Mouse (Mus musculus): Measurements from ENCODE around the gene Atg4b. TPM values are rescaled to one million over a fixed set of nuclear protein-coding genes. Genes with fewer than 3 reads are reported as not detected.
"Not testable (repeated sequence)": the region's sequence is repeated elsewhere in the genome, so short reads cannot be mapped to it uniquely, and the experiment has no call there.

Gene Atg4b
- polyA plus RNA-seq, 1 experiment from 2014 or later = 95.7 TPM

DNA sequence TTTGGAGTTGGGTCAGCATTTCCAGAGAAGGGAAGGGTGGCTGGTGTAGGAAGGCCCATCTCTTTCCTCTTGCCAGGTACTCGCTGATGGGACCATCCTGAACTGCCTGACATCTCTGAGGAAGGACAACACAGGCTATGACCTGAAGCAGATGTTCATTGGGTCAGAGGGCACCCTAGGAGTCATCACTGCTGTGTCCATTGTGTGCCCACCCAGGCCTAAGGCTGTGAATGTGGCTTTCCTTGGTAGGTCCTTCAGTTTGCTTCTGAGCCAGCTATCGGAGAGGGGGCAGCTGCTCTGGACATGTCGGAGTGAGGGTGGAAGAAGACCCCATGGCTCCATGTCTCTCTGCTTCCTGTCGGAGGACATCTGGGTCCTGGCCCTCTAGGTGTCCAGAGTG is 83.9 kb downstream of the Atg4b start:
- Histone ChIP-seq H3K4me2 (replicated peaks; ENCODE audit: low read depth, low read length) (no peak overlapping the region), H3K9me3 (ENCODE audit: control insufficient read depth, low read length) (no peaks in the 10 kb centered on the region), H3K9ac (ENCODE audit: low read depth, low read length) (no peak overlapping the region), H3K27me3 (ENCODE audit: control insufficient read depth, insufficient read depth, low read length) (no peaks in the 10 kb centered on the region), H3K4me1 (ENCODE audit: control insufficient read depth, insufficient read depth, low read length) (no peaks in the 10 kb centered on the region), H3K4me3 (ENCODE audit: low read length) (no peak overlapping the region), H3K36me3 (ENCODE audit: control insufficient read depth, insufficient read depth, low read length) (peaks cover 4% of the 10 kb centered on the region; the same call in 1 of the 2 replicates), H3K27ac (ENCODE audit: low read depth, low read length) (no peak overlapping the region)
- 86% methylated on average over 4 of the region's 4 CpGs for WGBS
- no peak for ATAC-seq (ENCODE audit: low FRiP score, low TSS enrichment)

DNA sequence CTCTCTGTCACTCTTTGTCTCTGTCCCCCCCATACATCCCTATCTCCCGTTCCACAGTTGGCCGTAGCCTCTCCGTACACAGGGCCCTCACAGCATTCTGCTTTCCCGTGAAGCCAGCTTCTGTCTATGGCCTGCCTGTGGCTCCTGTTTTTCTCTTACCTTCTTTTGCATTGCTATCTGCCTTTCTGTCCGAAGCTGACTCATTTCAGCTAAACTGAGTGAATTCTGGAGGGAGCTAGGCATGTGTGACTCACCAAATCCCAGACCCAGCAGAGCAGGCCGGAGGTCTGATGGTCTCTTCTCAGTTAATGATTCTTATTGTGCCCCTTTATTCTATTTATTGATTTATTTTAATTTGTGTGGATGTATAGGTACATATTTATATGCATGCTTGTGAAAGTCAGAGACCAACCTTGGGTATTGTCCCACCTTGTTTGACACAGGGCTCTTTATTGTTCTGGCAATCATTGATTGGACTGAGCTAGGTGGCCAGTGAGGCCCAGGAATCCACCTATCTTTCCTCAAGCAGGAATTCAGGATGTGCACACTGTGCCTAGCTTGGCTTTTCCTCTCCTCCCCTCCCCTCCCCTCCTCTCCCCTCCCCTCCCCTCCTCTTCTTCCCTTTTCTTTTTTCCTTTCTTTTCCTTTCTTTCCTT is 84.7 kb downstream of the Atg4b start:
- no peaks in the 10 kb centered on the region for H3K4me1 ChIP-seq (ENCODE audit: control insufficient read depth, insufficient read depth, low read length)
- no peak overlapping the region for H3K4me2 ChIP-seq (replicated peaks; ENCODE audit: low read depth, low read length)
- ATAC-seq (ENCODE audit: low FRiP score, low TSS enrichment) = no peak
- H3K9me3 ChIP-seq (ENCODE audit: control insufficient read depth, low read length) = no peaks in the 10 kb centered on the region
- no peak overlapping the region for H3K27ac ChIP-seq (ENCODE audit: low read depth, low read length)
- H3K9ac ChIP-seq (ENCODE audit: low read depth, low read length) = no peak overlapping the region
- peaks cover 4% of the 10 kb centered on the region; the same call in 1 of the 2 replicates for H3K36me3 ChIP-seq (ENCODE audit: control insufficient read depth, insufficient read depth, low read length)
- no peaks in the 10 kb centered on the region for H3K27me3 ChIP-seq (ENCODE audit: control insufficient read depth, insufficient read depth, low read length)
- WGBS = 91% methylated on average over 6 of the region's 6 CpGs
- H3K4me3 ChIP-seq (ENCODE audit: low read length) = no peak overlapping the region

- no peak for ATAC-seq (ENCODE audit: low FRiP score, low TSS enrichment)
- no peak overlapping the region for H3K4me3 ChIP-seq (ENCODE audit: low read length)
- H3K27me3 ChIP-seq (ENCODE audit: control insufficient read depth, insufficient read depth, low read length) = no peaks in the 10 kb centered on the region
- H3K4me1 ChIP-seq (ENCODE audit: control insufficient read depth, insufficient read depth, low read length) = no peaks in the 10 kb centered on the region
- no peak overlapping the region for H3K27ac ChIP-seq (ENCODE audit: low read depth, low read length)
- no peaks in the 10 kb centered on the region for H3K9me3 ChIP-seq (ENCODE audit: control insufficient read depth, low read length)
- H3K9ac ChIP-seq (ENCODE audit: low read depth, low read length) = no peak overlapping the region
- H3K4me2 ChIP-seq (replicated peaks; ENCODE audit: low read depth, low read length) = no peak overlapping the region
- peaks cover 4% of the 10 kb centered on the region; the same call in 1 of the 2 replicates for H3K36me3 ChIP-seq (ENCODE audit: control insufficient read depth, insufficient read depth, low read length)
- WGBS = 88% methylated on average over 2 of the region's 2 CpGs
These were observed 85.2 kb downstream of the Atg4b start for GRCm38 (mm10) chr1:93836532-93836913.

- Histone ChIP-seq H3K27me3 (ENCODE audit: control insufficient read depth, insufficient read depth, low read length) (no peaks in the 10 kb centered on the region), H3K36me3 (ENCODE audit: control insufficient read depth, insufficient read depth, low read length) (peaks cover 4% of the 10 kb centered on the region; the same call in 1 of the 2 replicates), H3K9me3 (ENCODE audit: control insufficient read depth, low read length) (no peaks in the 10 kb centered on the region), H3K4me2 (replicated peaks; ENCODE audit: low read depth, low read length) (no peak overlapping the region), H3K27ac (ENCODE audit: low read depth, low read length) (no peak overlapping the region), H3K4me3 (ENCODE audit: low read length) (no peak overlapping the region), H3K4me1 (ENCODE audit: control insufficient read depth, insufficient read depth, low read length) (no peaks in the 10 kb centered on the region), H3K9ac (ENCODE audit: low read depth, low read length) (no peak overlapping the region)
- WGBS = 96% methylated on average over 8 of the region's 8 CpGs
- ATAC-seq (ENCODE audit: low FRiP score, low TSS enrichment) = no peak
These were observed 86.0 kb downstream of the Atg4b start for GRCm38 (mm10) chr1:93837335-93837734.

- ATAC-seq (ENCODE audit: low FRiP score, low TSS enrichment); H3K27ac ChIP-seq (ENCODE audit: low read depth, low read length); H3K27me3 ChIP-seq (ENCODE audit: control insufficient read depth, insufficient read depth, low read length); H3K4me2 ChIP-seq (replicated peaks; ENCODE audit: low read depth, low read length); H3K4me1 ChIP-seq (ENCODE audit: control insufficient read depth, insufficient read depth, low read length); H3K9ac ChIP-seq (ENCODE audit: low read depth, low read length); H3K4me3 ChIP-seq (ENCODE audit: low read length); H3K36me3 ChIP-seq (ENCODE audit: control insufficient read depth, insufficient read depth, low read length); H3K9me3 ChIP-seq (ENCODE audit: control insufficient read depth, low read length): not testable (repeated sequence)
- 83% methylated on average over 7 of the region's 8 CpGs for WGBS
These were observed 87.3 kb downstream of the Atg4b start for GRCm38 (mm10) chr1:93838569-93838968.

Other genes starting within 250 kb of the Atg4b start
- gene Farp2, start 239.4 kb upstream of the Atg4b start, polyA plus RNA-seq (2014; fragmentation: Nextera tagmentation; extraction: Ambion mirVana) = 6.2 and 7.5 TPM in 2 replicates
- 146 and 192 TPM in 2 replicates for gene Stk25, start 92.8 kb upstream of the Atg4b start, polyA plus RNA-seq (2014; fragmentation: Nextera tagmentation; extraction: Ambion mirVana)
- 72.1 and 86.2 TPM in 2 replicates for gene Bok, start 65.8 kb upstream of the Atg4b start, polyA plus RNA-seq (2014; fragmentation: Nextera tagmentation; extraction: Ambion mirVana)
- gene Thap4, start 3.4 kb downstream of the Atg4b start, polyA plus RNA-seq (2014; fragmentation: Nextera tagmentation; extraction: Ambion mirVana) = 58.6 and 64.8 TPM in 2 replicates
- gene Dtymk, start 50.4 kb downstream of the Atg4b start, polyA plus RNA-seq (2014; fragmentation: Nextera tagmentation; extraction: Ambion mirVana) = 287 and 307 TPM in 2 replicates
- gene Ing5, start 52.5 kb downstream of the Atg4b start, polyA plus RNA-seq (2014; fragmentation: Nextera tagmentation; extraction: Ambion mirVana) = 10.7 and 18.5 TPM in 2 replicates
- gene D2hgdh, start 73.4 kb downstream of the Atg4b start, polyA plus RNA-seq (2014; fragmentation: Nextera tagmentation; extraction: Ambion mirVana) = 10.8 and 13.2 TPM in 2 replicates
- gene Gal3st2, start 109.8 kb downstream of the Atg4b start, polyA plus RNA-seq (2014; fragmentation: Nextera tagmentation; extraction: Ambion mirVana) = not detected in 2 replicates
- not detected in 2 replicates for gene Gal3st2b, start 166.8 kb downstream of the Atg4b start, polyA plus RNA-seq (2014; fragmentation: Nextera tagmentation; extraction: Ambion mirVana)
- gene Gal3st2c, start 239.0 kb downstream of the Atg4b start, polyA plus RNA-seq (2014; fragmentation: Nextera tagmentation; extraction: Ambion mirVana) = not detected in 2 replicates

Data from kidney, embryonic 14.5 days (tissue).